Mouse (Mus musculus): Measurements from ENCODE around the gene Hoxa1. TPM values are rescaled to one million over a fixed set of nuclear protein-coding genes. Genes with fewer than 3 reads are reported as not detected.

Gene Hoxa1
- polyA plus RNA-seq, 1 experiment from 2014 or later: not detected

DNA sequence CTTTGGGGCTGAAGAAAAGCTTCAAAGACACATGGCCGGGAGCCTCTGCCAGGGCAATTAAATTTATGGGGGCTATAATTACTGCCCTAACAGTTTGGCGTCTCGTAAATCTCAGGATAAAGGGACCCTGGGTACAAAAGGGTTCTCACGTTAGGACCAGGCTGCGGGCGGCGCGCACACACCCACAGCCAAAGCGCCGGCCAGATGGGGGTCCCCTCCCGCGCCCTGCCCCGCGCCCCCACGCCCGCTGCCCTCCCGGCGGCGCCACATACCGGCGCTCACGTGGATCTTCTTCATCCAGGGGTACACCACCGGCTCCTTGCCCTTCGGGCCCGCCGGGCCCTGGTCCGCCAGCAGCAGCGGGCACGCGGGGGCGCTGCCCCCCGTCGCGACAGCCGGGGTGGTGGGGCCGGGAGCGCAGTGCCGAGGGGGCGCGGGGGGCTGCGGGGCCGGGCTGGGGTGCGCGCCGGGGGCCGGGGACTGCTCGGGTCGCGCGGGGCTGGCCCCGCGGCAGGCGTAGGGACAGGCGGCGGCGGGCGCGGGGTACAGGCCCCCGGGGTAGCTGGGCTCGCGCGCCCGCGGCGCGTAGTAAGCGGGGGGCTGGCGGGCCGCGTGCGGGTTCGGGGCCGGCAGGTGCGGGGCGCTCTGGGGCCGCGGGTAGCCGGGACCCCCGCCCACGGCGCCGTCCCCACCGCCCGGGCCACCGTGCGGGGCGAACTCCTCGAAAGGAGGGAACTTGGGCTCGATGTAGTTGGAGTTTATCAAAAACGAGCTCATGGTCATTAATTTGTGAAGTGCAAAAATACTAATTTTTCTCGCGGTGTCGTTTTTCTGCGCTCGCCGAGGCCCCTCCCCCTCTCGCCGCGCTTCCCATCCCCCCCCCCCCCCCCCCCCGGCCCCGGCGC is 33.0 kb upstream of the Hoxa1 start, which contains the start of gene Hoxa4:
Gene Hoxa4, minus strand, starts transcription at position 848 of the 905 bp plus-strand sequence.
- no peak within 1 kb of the TSS for H3K9ac ChIP-seq (ENCODE audit: low read length)
- DNase-seq (ENCODE audit: low spot score) (no peak), ATAC-seq (no peak)
- no peaks in the 10 kb centered on the region for H3K9me3 ChIP-seq (replicated peaks; ENCODE audit: control insufficient read depth, low read length)
- H3K4me2 ChIP-seq (ENCODE audit: low read length): peak within 1 kb of the TSS; percentile 61
- WGBS: 0% methylated on average over 64 of the region's 102 CpGs
- no peaks in the 10 kb centered on the region for H3K36me3 ChIP-seq (ENCODE audit: control insufficient read depth, insufficient read depth, low read length)
- H3K27ac ChIP-seq (ENCODE audit: low read depth, low read length): no peak within 1 kb of the TSS
- peaks cover 6% of the 10 kb centered on the region; the same call in 1 of the 2 replicates for H3K4me1 ChIP-seq (ENCODE audit: control insufficient read depth, insufficient read depth, low read length)
- peak within 1 kb of the TSS; percentile 33 for H3K4me3 ChIP-seq (ENCODE audit: low read depth, low read length)
- peaks cover 97% of the 10 kb centered on the region for H3K27me3 ChIP-seq (replicated peaks; ENCODE audit: control insufficient read depth, insufficient read depth, low read length)

DNA sequence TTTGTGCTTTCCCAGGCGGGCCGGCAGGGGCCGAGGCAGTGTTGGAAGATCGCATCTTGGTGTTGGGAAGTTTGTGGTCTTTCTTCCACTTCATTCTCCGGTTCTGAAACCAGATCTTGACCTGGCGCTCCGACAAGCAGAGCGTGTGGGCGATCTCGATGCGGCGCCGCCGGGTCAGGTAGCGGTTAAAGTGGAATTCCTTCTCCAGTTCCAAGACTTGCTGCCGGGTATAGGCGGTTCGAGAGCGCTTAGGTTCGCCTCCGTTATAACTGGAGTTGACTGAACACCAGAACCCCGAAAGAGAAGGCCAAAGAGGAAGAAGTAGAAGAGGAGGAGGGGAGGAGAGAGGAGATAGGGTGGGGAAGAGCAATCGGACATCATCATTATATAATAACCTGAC is 32.3 kb upstream of the Hoxa1 start:
- DNase-seq (ENCODE audit: low spot score) (no peak), ATAC-seq (no peak)
- H3K4me3 ChIP-seq (ENCODE audit: low read depth, low read length): no peak overlapping the region
- H3K9ac ChIP-seq (ENCODE audit: low read length): no peak overlapping the region
- no peak overlapping the region for H3K4me2 ChIP-seq (ENCODE audit: low read length)
- under 1% methylated on average over 23 of the region's 23 CpGs for WGBS
- H3K27ac ChIP-seq (ENCODE audit: low read depth, low read length): no peak overlapping the region
- H3K9me3 ChIP-seq (replicated peaks; ENCODE audit: control insufficient read depth, low read length): no peaks in the 10 kb centered on the region
- peaks cover 6% of the 10 kb centered on the region; the same call in 1 of the 2 replicates for H3K4me1 ChIP-seq (ENCODE audit: control insufficient read depth, insufficient read depth, low read length)
- H3K36me3 ChIP-seq (ENCODE audit: control insufficient read depth, insufficient read depth, low read length): no peaks in the 10 kb centered on the region
- peaks cover 97% of the 10 kb centered on the region for H3K27me3 ChIP-seq (replicated peaks; ENCODE audit: control insufficient read depth, insufficient read depth, low read length)

DNA sequence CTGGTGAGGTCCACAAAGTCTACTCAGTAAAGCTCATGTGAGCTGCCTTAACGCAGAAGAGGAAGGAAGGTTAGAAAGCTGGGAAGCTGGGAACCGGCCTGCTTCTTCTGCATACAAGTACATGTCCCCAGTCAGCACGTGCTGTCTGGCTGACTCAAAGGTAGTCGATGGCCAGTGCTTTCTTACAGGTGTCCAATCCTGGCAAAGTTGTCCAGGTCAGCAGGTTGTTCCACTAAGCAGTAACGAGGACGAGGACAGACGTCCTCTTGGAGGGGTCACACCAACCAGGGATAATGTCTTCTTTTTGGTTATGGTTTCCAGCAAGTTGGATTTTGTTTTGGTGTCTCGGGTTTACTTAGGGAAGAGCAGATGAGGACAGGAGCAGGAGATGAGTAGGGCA is 31.8 kb upstream of the Hoxa1 start:
- no peak overlapping the region for H3K4me2 ChIP-seq (ENCODE audit: low read length)

DNA sequence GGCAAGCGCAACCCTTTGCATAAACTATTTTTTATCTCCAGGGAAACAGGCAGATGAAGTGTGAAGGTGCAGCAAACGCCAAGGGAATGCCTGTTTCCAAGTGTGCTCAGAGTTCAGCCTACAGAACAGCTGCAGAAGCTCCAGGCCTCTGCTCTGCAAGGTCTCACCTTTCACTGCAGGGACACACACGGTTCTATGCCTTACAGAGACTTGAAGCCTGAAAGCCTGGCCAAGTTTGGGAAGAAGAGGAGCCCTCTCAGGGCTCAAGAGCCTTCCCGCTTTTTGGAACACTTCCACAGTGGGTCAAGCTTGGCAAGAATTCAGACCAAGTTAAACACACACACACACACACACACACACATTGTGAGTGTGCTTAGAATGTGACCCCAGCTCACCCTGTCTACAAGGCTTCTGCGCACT is 31.1 kb upstream of the Hoxa1 start:
- Histone ChIP-seq H3K4me3 (ENCODE audit: low read depth, low read length) (no peak overlapping the region), H3K4me1 (ENCODE audit: control insufficient read depth, insufficient read depth, low read length) (peaks cover 6% of the 10 kb centered on the region; the same call in 1 of the 2 replicates), H3K27me3 (replicated peaks; ENCODE audit: control insufficient read depth, insufficient read depth, low read length) (peaks cover 97% of the 10 kb centered on the region), H3K36me3 (ENCODE audit: control insufficient read depth, insufficient read depth, low read length) (no peaks in the 10 kb centered on the region), H3K9ac (ENCODE audit: low read length) (no peak overlapping the region), H3K9me3 (replicated peaks; ENCODE audit: control insufficient read depth, low read length) (no peaks in the 10 kb centered on the region), H3K4me2 (ENCODE audit: low read length) (no peak overlapping the region), H3K27ac (ENCODE audit: low read depth, low read length) (no peak overlapping the region)
- DNase-seq (ENCODE audit: low spot score) (no peak), ATAC-seq (no peak)
- WGBS: 7% methylated on average over 5 of the region's 5 CpGs

More for the DNA sequence above, 31.8 kb upstream of the Hoxa1 start:
- Histone ChIP-seq H3K27me3 (replicated peaks; ENCODE audit: control insufficient read depth, insufficient read depth, low read length) (peaks cover 97% of the 10 kb centered on the region), H3K36me3 (ENCODE audit: control insufficient read depth, insufficient read depth, low read length) (no peaks in the 10 kb centered on the region), H3K4me1 (ENCODE audit: control insufficient read depth, insufficient read depth, low read length) (peaks cover 6% of the 10 kb centered on the region; the same call in 1 of the 2 replicates), H3K9me3 (replicated peaks; ENCODE audit: control insufficient read depth, low read length) (no peaks in the 10 kb centered on the region), H3K27ac (ENCODE audit: low read depth, low read length) (no peak overlapping the region), H3K9ac (ENCODE audit: low read length) (no peak overlapping the region), H3K4me3 (ENCODE audit: low read depth, low read length) (no peak overlapping the region)
- 3% methylated on average over 8 of the region's 8 CpGs for WGBS
- DNase-seq (ENCODE audit: low spot score) (no peak), ATAC-seq (no peak)

DNA sequence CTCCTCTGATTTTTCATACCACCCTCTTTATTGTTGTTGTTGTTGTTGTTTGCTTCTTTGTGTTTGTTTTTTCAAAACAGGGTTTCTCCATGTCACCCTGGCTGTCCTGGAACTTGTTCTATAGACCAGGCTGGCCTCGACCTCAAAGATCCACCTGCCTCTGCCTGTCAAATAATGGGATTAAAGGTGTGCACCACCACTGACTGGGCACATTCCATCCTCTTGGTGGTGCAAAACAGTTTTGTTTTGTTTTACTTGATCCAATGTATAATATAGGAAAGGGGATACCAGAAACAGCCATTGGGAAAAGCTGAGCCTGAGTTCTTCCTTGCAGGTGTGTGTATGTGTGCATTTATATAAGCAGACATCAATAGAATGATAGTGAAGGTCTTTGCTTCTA is 28.4 kb upstream of the Hoxa1 start:
- WGBS: 7% methylated on average over 1 of the region's 1 CpGs
- Histone ChIP-seq H3K4me2 (ENCODE audit: low read length) (no peak overlapping the region), H3K9ac (ENCODE audit: low read length) (no peak overlapping the region), H3K9me3 (replicated peaks; ENCODE audit: control insufficient read depth, low read length) (no peaks in the 10 kb centered on the region), H3K27me3 (replicated peaks; ENCODE audit: control insufficient read depth, insufficient read depth, low read length) (peaks cover 99% of the 10 kb centered on the region), H3K4me3 (ENCODE audit: low read depth, low read length) (no peak overlapping the region), H3K36me3 (ENCODE audit: control insufficient read depth, insufficient read depth, low read length) (no peaks in the 10 kb centered on the region), H3K27ac (ENCODE audit: low read depth, low read length) (no peak overlapping the region), H3K4me1 (ENCODE audit: control insufficient read depth, insufficient read depth, low read length) (0 out of 2 replicates have a peak, but pooled peaks cover 3% of the 10 kb centered on the region)
- DNase-seq (ENCODE audit: low spot score): no peak
- no peak for ATAC-seq

DNA sequence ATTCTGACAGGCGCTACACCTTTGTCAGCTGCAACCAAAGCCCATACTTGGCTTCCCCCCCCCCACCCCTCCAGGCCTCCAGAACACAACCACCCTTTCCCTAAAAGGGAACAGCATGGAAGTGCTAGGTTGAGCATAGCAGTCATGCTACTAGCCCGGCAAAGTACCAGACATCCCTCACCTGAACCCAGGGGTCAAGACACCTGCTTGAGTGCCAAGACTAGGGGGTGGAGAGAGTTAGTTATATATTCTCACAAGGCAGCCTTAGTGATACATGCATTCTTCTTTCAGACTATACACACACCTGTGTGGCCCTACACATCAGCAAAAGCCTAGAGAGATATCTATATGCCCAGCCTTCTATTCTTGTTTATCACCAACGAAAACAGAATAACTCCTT is 27.7 kb upstream of the Hoxa1 start:
- Histone ChIP-seq H3K4me2 (ENCODE audit: low read length) (no peak overlapping the region), H3K36me3 (ENCODE audit: control insufficient read depth, insufficient read depth, low read length) (no peaks in the 10 kb centered on the region), H3K27me3 (replicated peaks; ENCODE audit: control insufficient read depth, insufficient read depth, low read length) (peaks cover 99% of the 10 kb centered on the region), H3K27ac (ENCODE audit: low read depth, low read length) (no peak overlapping the region), H3K4me1 (ENCODE audit: control insufficient read depth, insufficient read depth, low read length) (no peaks in the 10 kb centered on the region), H3K9ac (ENCODE audit: low read length) (no peak overlapping the region), H3K4me3 (ENCODE audit: low read depth, low read length) (no peak overlapping the region), H3K9me3 (replicated peaks; ENCODE audit: control insufficient read depth, low read length) (no peaks in the 10 kb centered on the region)
- 9% methylated on average over 3 of the region's 3 CpGs for WGBS
- ATAC-seq (no peak), DNase-seq (ENCODE audit: low spot score) (no peak)

DNA sequence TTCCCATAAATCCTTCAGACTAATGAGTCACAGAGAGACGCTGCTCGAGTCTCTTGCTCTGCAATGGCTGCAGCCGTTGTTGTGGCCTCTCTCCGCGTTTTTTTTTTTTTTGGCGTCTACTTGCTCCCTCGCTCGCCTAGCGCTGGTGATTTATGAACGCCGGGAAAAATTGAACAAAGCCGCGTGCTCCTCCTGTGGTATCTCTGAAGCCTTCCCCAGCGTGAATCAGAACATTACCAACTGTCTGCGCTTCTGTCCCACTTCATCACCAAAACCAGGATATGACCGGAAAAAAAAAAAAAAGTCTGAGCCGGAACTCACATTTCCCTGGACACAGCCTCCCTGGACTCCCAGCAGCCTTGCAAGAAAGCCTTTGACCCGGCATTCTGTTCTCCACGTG is 27.1 kb upstream of the Hoxa1 start:
- Histone ChIP-seq H3K9ac (ENCODE audit: low read length) (no peak overlapping the region), H3K27me3 (replicated peaks; ENCODE audit: control insufficient read depth, insufficient read depth, low read length) (peaks cover 99% of the 10 kb centered on the region), H3K36me3 (ENCODE audit: control insufficient read depth, insufficient read depth, low read length) (no peaks in the 10 kb centered on the region), H3K27ac (ENCODE audit: low read depth, low read length) (no peak overlapping the region), H3K4me1 (ENCODE audit: control insufficient read depth, insufficient read depth, low read length) (no peaks in the 10 kb centered on the region), H3K4me3 (ENCODE audit: low read depth, low read length) (no peak overlapping the region), H3K9me3 (replicated peaks; ENCODE audit: control insufficient read depth, low read length) (no peaks in the 10 kb centered on the region), H3K4me2 (ENCODE audit: low read length) (no peak overlapping the region)
- ATAC-seq: no peak
- no peak for DNase-seq (ENCODE audit: low spot score)
- WGBS: 1% methylated on average over 19 of the region's 19 CpGs

DNA sequence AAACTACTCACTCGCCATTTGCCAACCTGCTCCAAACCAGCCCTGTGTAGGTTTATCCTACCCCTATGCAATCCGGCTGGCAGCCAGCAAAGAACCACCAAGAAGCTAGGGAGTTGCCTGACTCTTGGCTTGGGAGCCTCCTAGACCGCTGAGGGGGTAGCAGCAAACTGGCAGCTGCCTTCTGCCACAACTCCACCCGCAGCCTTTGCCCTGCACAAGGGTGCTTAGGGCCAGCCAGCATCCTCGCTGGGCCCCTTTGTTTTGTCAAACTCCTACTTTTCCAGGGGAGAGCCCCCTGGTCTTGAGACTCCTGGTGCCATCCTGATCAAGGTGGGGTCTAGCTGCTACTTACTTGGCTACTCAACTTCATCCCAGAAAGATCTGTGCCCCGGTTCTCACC is 26.6 kb upstream of the Hoxa1 start:
- no peak for ATAC-seq
- no peaks in the 10 kb centered on the region for H3K36me3 ChIP-seq (ENCODE audit: control insufficient read depth, insufficient read depth, low read length)
- under 1% methylated on average over 6 of the region's 6 CpGs for whole genome bisulfite sequencing
- no peaks in the 10 kb centered on the region for H3K9me3 ChIP-seq (replicated peaks; ENCODE audit: control insufficient read depth, low read length)
- H3K27ac ChIP-seq (ENCODE audit: low read depth, low read length): no peak overlapping the region
- no peak overlapping the region for H3K4me3 ChIP-seq (ENCODE audit: low read depth, low read length)
- no peaks in the 10 kb centered on the region for H3K4me1 ChIP-seq (ENCODE audit: control insufficient read depth, insufficient read depth, low read length)
- peaks cover 99% of the 10 kb centered on the region for H3K27me3 ChIP-seq (replicated peaks; ENCODE audit: control insufficient read depth, insufficient read depth, low read length)
- no peak overlapping the region for H3K9ac ChIP-seq (ENCODE audit: low read length)
- no peak overlapping the region for H3K4me2 ChIP-seq (ENCODE audit: low read length)
- no peak for DNase-seq (ENCODE audit: low spot score)

All from forebrain, embryonic 14.5 days (tissue).